8 mouse cellular contexts compared by ENCODE assay signal in the genomic region with DNA sequence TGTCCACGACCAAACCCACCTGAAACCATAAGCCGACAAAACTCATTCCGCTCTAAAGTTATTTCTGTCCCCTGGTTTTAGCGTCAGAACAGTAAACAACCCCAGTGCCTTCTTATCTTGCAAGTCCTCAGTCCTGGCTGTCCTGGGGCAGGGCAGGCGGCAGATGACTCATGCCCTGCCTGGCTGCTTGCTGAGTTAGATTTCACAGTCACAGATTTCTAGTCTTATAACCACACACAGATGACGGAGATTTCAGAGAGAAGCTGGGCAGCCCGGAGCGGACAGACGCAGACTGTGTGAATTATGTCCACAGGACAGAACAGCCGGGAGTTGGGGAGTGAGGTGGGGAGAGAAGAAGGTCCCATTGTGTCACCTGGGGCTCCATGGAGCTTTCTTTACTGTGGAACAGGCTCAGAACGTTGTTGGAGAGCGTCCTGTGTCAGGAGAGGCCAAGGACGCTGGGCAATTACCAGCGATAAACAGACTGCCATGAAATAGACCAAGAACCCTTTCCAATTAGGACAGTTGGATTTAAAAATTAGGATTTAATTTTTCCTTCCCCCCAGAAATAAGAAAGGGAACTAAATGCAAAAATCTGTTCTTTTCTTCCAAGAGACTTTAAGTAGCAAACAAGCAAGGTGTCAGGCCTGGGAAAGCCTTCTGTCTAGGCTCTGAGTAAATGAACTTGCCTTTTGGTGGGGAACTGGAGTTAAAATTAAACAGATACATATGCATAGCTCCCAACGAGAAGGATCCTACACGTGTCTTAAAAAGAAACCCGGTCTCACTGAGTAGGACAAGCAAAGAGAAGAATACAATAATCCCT.
A peak's percentile ranks its signal among the peaks of the same experiment; 100 is the strongest.
DNase-seq lines count a peak whose midpoint lies in the region; ATAC-seq and TF ChIP-seq lines count a peak whose summit lies in the region.

No protein-coding gene starts in this region.

- H3K27ac ChIP-seq in gastrocnemius, adult 2 months = peak overlapping the region; percentile 81
- peak overlapping the region; percentile 43; the same call in 1 of the 2 replicates for H3K27ac ChIP-seq in intestine, embryonic 14.5 days (ENCODE audit: low read depth)

- intact Hi-C loops in gastrocnemius, adult 2 months (cut with DNase I) = loop anchor here (10.0 kb wide), 1 partner anchor 239 kb away; no protein-coding TSS in a partner anchor

- in situ Hi-C loops in Patski (cut with MboI; ENCODE audit: low pct_unique_long_range_greater_than_20kb) = no loop called here

- H3K4me1 ChIP-seq in intestine, embryonic 14.5 days (replicated peaks; ENCODE audit: control insufficient read depth, insufficient read depth, low read length) = no peaks in the 10 kb centered on the region

- H3K4me2 ChIP-seq in intestine, embryonic 14.5 days (ENCODE audit: low read length) = peak overlapping the region; percentile 22

- H3K9ac ChIP-seq in intestine, embryonic 14.5 days (ENCODE audit: low read length) = no peak overlapping the region

- DNase-seq in 3134 (ENCODE audit: extremely low read depth, insufficient read length, low spot score) (peak; percentile 64), Patski (ENCODE audit: low read depth, low spot score) (peak; percentile 39)
- DNase-seq in gastrocnemius, adult 2 months = peak; percentile 60
- DNase-seq in intestine, embryonic 14.5 days (ENCODE audit: low spot score) = peak; percentile 62
- no peak for DNase-seq in kidney, adult 11 months
- no peak for DNase-seq in testis, postnatal 10 days (ENCODE audit: low spot score)
- no peak for DNase-seq in cerebellum, adult 11-12 months
- no peak for DNase-seq in thymus, postnatal 36 days

- POLR2A ChIA-PET in Patski (lab: Charles Lee) = no interaction called here

- WGBS in intestine, embryonic 14.5 days = 47% methylated on average over 17 of the region's 17 CpGs

- ATAC-seq in Patski = peak; percentile 96
- peak; percentile 77; the same call in 1 of the 2 replicates for ATAC-seq in intestine, embryonic 14.5 days (replicated peaks; ENCODE audit: low FRiP score, low TSS enrichment, low read depth)

- no peaks in the 10 kb centered on the region for H3K27me3 ChIP-seq in Patski
- no peaks in the 10 kb centered on the region for H3K27me3 ChIP-seq in intestine, embryonic 14.5 days (replicated peaks; ENCODE audit: control insufficient read depth, insufficient read depth, low read length)

- no peaks in the 10 kb centered on the region for H3K36me3 ChIP-seq in intestine, embryonic 14.5 days (ENCODE audit: control insufficient read depth, insufficient read depth, low read length)

- no peak for TF ChIP-seq CTCF in Patski (IDR thresholded peaks at IDR 0.05)
- no peak; the same call in 1 of the 2 replicates for TF ChIP-seq CTCF in gastrocnemius, adult 2 months (IDR thresholded peaks at IDR 0.05)

- no peaks in the 10 kb centered on the region for H3K9me3 ChIP-seq in intestine, embryonic 14.5 days (ENCODE audit: control insufficient read depth, low read length)

- peak overlapping the region; percentile 34 for H3K4me3 ChIP-seq in gastrocnemius, adult 2 months
- H3K4me3 ChIP-seq in intestine, embryonic 14.5 days (ENCODE audit: low read depth, low read length) = no peak overlapping the region

- CTCF ChIA-PET in Patski (lab: Charles Lee) = interaction anchor here (0.8 to 1.9 kb wide), 3 partner anchors 17 to 422 kb away, joined by 3 to 4 read pairs (median 4); no protein-coding TSS in a partner anchor

Comparison
In these comparisons a context has a peak if more than half of its experiments do, and no peak if none do; other contexts are left out.
1. DNase-seq: peak in 3134 (single experiment), Patski (single experiment), gastrocnemius, adult 2 months (single experiment) and intestine, embryonic 14.5 days (single experiment); none in kidney, adult 11 months (single experiment), testis, postnatal 10 days (single experiment), cerebellum, adult 11-12 months (single experiment) and thymus, postnatal 36 days (0 of 2).